Comparison of ENCODE assay signal across 13 mouse cellular contexts in genomic region chr6:15737312-15737911, GRCm38 (mm10). TPM values are rescaled to one million over a fixed set of nuclear protein-coding genes. Genes with fewer than 3 reads are reported as not detected.
A peak's percentile ranks its signal among the peaks of the same experiment; 100 is the strongest.
DNase-seq lines count a peak whose midpoint lies in the region; ATAC-seq and TF ChIP-seq lines count a peak whose summit lies in the region.
"Had no signal": no experiment of that assay in that cellular context is flagged by ENCODE, and none has a peak within 500 bp of the region (broad histone marks: within the 10 kb centered on the region; RNA-seq: fewer than 3 reads in every experiment).

No protein-coding gene starts in this region.

- H3K27ac ChIP-seq in heart, embryonic 13.5 days (replicated peaks) = peak overlapping the region; percentile 36; the same call in 1 of the 2 replicates
- no peak overlapping the region for H3K27ac ChIP-seq in midbrain, embryonic 13.5 days
- H3K27ac ChIP-seq in midbrain, embryonic 16.5 days (ENCODE audit: low read length) = no peak overlapping the region
- H3K27ac ChIP-seq in heart, postnatal 0 days (ENCODE audit: low read depth) = no peak overlapping the region
- H3K27ac ChIP-seq in stomach, postnatal 0 days (replicated peaks) = no peak overlapping the region
- H3K27ac ChIP-seq: liver, embryonic 14.5 days had no signal

- TF ChIP-seq EP300 in heart, postnatal 0 days (IDR thresholded peaks at IDR 0.05; ENCODE audit: low read depth) = no peak
- no peak for TF ChIP-seq EP300 in stomach, postnatal 0 days (optimal IDR thresholded peaks at IDR 0.05)

- no peak overlapping the region for H3K9ac ChIP-seq in heart, embryonic 13.5 days
- H3K9ac ChIP-seq in midbrain, embryonic 13.5 days (replicated peaks) = no peak overlapping the region
- no peak overlapping the region for H3K9ac ChIP-seq in midbrain, embryonic 16.5 days (ENCODE audit: low read depth, low read length)
- H3K9ac ChIP-seq in heart, postnatal 0 days (replicated peaks; ENCODE audit: low read depth, low read length) = no peak overlapping the region
- H3K9ac ChIP-seq in stomach, postnatal 0 days (ENCODE audit: low read length) = no peak overlapping the region
- H3K9ac ChIP-seq: liver, embryonic 14.5 days had no signal

- no peak overlapping the region for H3K4me3 ChIP-seq in heart, embryonic 13.5 days
- no peak overlapping the region for H3K4me3 ChIP-seq in midbrain, embryonic 13.5 days (replicated peaks)
- H3K4me3 ChIP-seq in midbrain, embryonic 16.5 days (ENCODE audit: low read depth, low read length) = no peak overlapping the region
- no peak overlapping the region for H3K4me3 ChIP-seq in heart, postnatal 0 days (ENCODE audit: low read depth, low read length)
- no peak overlapping the region for H3K4me3 ChIP-seq in stomach, postnatal 0 days (ENCODE audit: low read depth, low read length)

- no peaks in the 10 kb centered on the region for H3K27me3 ChIP-seq in heart, embryonic 13.5 days (replicated peaks)
- no peaks in the 10 kb centered on the region for H3K27me3 ChIP-seq in midbrain, embryonic 13.5 days
- H3K27me3 ChIP-seq in midbrain, embryonic 16.5 days (ENCODE audit: control insufficient read depth, insufficient read depth, low read depth, low read length) = no peaks in the 10 kb centered on the region
- H3K27me3 ChIP-seq in heart, postnatal 0 days (ENCODE audit: control insufficient read depth, insufficient read depth, low read length) = no peaks in the 10 kb centered on the region
- no peaks in the 10 kb centered on the region for H3K27me3 ChIP-seq in stomach, postnatal 0 days (ENCODE audit: control insufficient read depth, insufficient read depth, low read length)

- H3K9me3 ChIP-seq in heart, embryonic 13.5 days = no peaks in the 10 kb centered on the region
- no peaks in the 10 kb centered on the region for H3K9me3 ChIP-seq in midbrain, embryonic 13.5 days
- no peaks in the 10 kb centered on the region for H3K9me3 ChIP-seq in midbrain, embryonic 16.5 days (replicated peaks; ENCODE audit: control insufficient read depth, low read length, poor library complexity, severe bottlenecking)
- no peaks in the 10 kb centered on the region for H3K9me3 ChIP-seq in heart, postnatal 0 days (replicated peaks; ENCODE audit: control insufficient read depth, low read length)
- H3K9me3 ChIP-seq in stomach, postnatal 0 days (ENCODE audit: control insufficient read depth, low read length) = no peaks in the 10 kb centered on the region

- no peak for DNase-seq in heart, adult 9 months (ENCODE audit: low spot score in 2 of 2)
- DNase-seq in heart, postnatal 0 days (ENCODE audit: low spot score) = peak; percentile 74
- DNase-seq in stomach, postnatal 0 days (ENCODE audit: low spot score) = no peak
- DNase-seq in ovary, postnatal 14 days (ENCODE audit: low spot score) = no peak
- DNase-seq: adrenal gland, postnatal 36 days; cerebellum, adult 8-10 months; kidney, adult 8-10 months; layer of hippocampus, adult 9-11 months; left cerebral cortex, postnatal 4 days had no signal

- peaks cover 15% of the 10 kb centered on the region for H3K36me3 ChIP-seq in heart, embryonic 13.5 days
- H3K36me3 ChIP-seq in midbrain, embryonic 13.5 days = no peaks in the 10 kb centered on the region
- H3K36me3 ChIP-seq in midbrain, embryonic 16.5 days (ENCODE audit: control insufficient read depth, insufficient read depth, low read length) = no peaks in the 10 kb centered on the region
- H3K36me3 ChIP-seq in heart, postnatal 0 days (replicated peaks; ENCODE audit: control insufficient read depth, insufficient read depth, low read length) = 0 out of 2 replicates have a peak, but pooled peaks cover 4% of the 10 kb centered on the region
- no peaks in the 10 kb centered on the region for H3K36me3 ChIP-seq in stomach, postnatal 0 days (ENCODE audit: control insufficient read depth, insufficient read depth, low read length)

- H3K4me1 ChIP-seq in heart, embryonic 13.5 days = peaks cover 39% of the 10 kb centered on the region
- no peaks in the 10 kb centered on the region for H3K4me1 ChIP-seq in midbrain, embryonic 13.5 days (replicated peaks)
- H3K4me1 ChIP-seq in midbrain, embryonic 16.5 days (ENCODE audit: control insufficient read depth, insufficient read depth, low read length) = no peaks in the 10 kb centered on the region
- H3K4me1 ChIP-seq in heart, postnatal 0 days (ENCODE audit: control insufficient read depth, insufficient read depth) = peaks cover 26% of the 10 kb centered on the region
- no peaks in the 10 kb centered on the region for H3K4me1 ChIP-seq in stomach, postnatal 0 days (replicated peaks; ENCODE audit: control insufficient read depth, insufficient read depth)

- no peak for ATAC-seq in heart, embryonic 13.5 days (ENCODE audit: extremely low read depth, insufficient number of reproducible peaks, low FRiP score, low TSS enrichment)
- 0 out of 2 replicates have a peak, but pooled peaks have one; percentile 48 for ATAC-seq in midbrain, embryonic 13.5 days
- ATAC-seq in midbrain, embryonic 16.5 days = no peak
- peak; percentile 81 for ATAC-seq in heart, postnatal 0 days (ENCODE audit: insufficient read depth, low read depth)
- no peak for ATAC-seq in stomach, postnatal 0 days (ENCODE audit: low FRiP score, low TSS enrichment)

- WGBS in heart, embryonic 13.5 days = 13% methylated on average over 8 of the region's 8 CpGs
- 79% methylated on average over 8 of the region's 8 CpGs for WGBS in midbrain, embryonic 13.5 days
- WGBS in midbrain, embryonic 16.5 days = 67% methylated on average over 8 of the region's 8 CpGs
- 13% methylated on average over 8 of the region's 8 CpGs for WGBS in heart, postnatal 0 days
- 51% methylated on average over 8 of the region's 8 CpGs for WGBS in stomach, postnatal 0 days

- TF ChIP-seq CTCF in heart, postnatal 0 days (IDR thresholded peaks at IDR 0.05; ENCODE audit: low read depth) = peak; percentile 38
- peak; percentile 56 for TF ChIP-seq CTCF in stomach, postnatal 0 days (IDR thresholded peaks at IDR 0.05; ENCODE audit: low read depth)

- peak overlapping the region; percentile 38 for H3K4me2 ChIP-seq in heart, embryonic 13.5 days
- no peak overlapping the region for H3K4me2 ChIP-seq in midbrain, embryonic 13.5 days (replicated peaks)
- H3K4me2 ChIP-seq in midbrain, embryonic 16.5 days (ENCODE audit: low read length) = no peak overlapping the region
- peak overlapping the region; percentile 25; the same call in 1 of the 2 replicates for H3K4me2 ChIP-seq in heart, postnatal 0 days (ENCODE audit: low read depth, low read length)
- no peak overlapping the region for H3K4me2 ChIP-seq in stomach, postnatal 0 days (replicated peaks; ENCODE audit: low read depth)

RNA-seq across cellular contexts. Expression of gene Mdfic, which starts 17.0 kb away (rescaled TPM):
- polyA plus RNA-seq in heart, embryonic 13.5 days (2015; fragmentation: Nextera tagmentation; extraction: Ambion mirVana) = 3.8 and 4.3 TPM in 2 replicates
- 0.81 and 1.1 TPM in 2 replicates for polyA plus RNA-seq in midbrain, embryonic 13.5 days (2015; fragmentation: Nextera tagmentation; extraction: Ambion mirVana)
- 0.83 and 1.1 TPM in 2 replicates for polyA plus RNA-seq in midbrain, embryonic 16.5 days (2015; fragmentation: Nextera tagmentation; extraction: Ambion mirVana)
- total RNA-seq in heart, postnatal 0 days (2014; rRNA removed; ENCODE audit: low replicate concordance) = 11.1 and 16.9 TPM in 2 replicates
- polyA plus RNA-seq in heart, postnatal 0 days (2015; fragmentation: Nextera tagmentation; extraction: Ambion mirVana) = 2.4 and 2.6 TPM in 2 replicates
- polyA plus RNA-seq in stomach, postnatal 0 days (2015; fragmentation: Nextera tagmentation; extraction: Ambion mirVana) = 4.0 and 4.5 TPM in 2 replicates

Comparison
In these comparisons a context has a peak if more than half of its experiments do, and no peak if none do; other contexts are left out.
1. ATAC-seq: peak in midbrain, embryonic 13.5 days (single experiment) and heart, postnatal 0 days (single experiment); none in heart, embryonic 13.5 days (single experiment), midbrain, embryonic 16.5 days (single experiment) and stomach, postnatal 0 days (single experiment).
2. H3K4me2 ChIP-seq: peak in heart, embryonic 13.5 days (single experiment) and heart, postnatal 0 days (single experiment); none in midbrain, embryonic 13.5 days (single experiment), midbrain, embryonic 16.5 days (single experiment) and stomach, postnatal 0 days (single experiment).